Mouse (Mus musculus) hindbrain, embryonic 14.5 days (tissue): ENCODE data around the gene Phactr1. TPM values are rescaled to one million over a fixed set of nuclear protein-coding genes. Genes with fewer than 3 reads are reported as not detected.

Source experiments
- ATAC-seq: fragments of 200-750 bp; cut with Nextera tagmentation; 2 replicates; pipeline ENCODE4 v1.8.0; 2017; ENCODE audit warnings: moderate number of reproducible peaks, mild to moderate bottlenecking, moderate TSS enrichment, moderate library complexity; ENCODE audit not compliant: low FRiP score
- DNase-seq: peaks from one replicate; pipeline ENCODE4 v3.0.0-alpha.2; 2015; ENCODE audit warnings: low spot score
- H3K27ac ChIP-seq: fragments of 300-500 bp; sonication (generic); 2 replicates; pipeline ENCODE4 v1.5.1; 2014; ENCODE audit warnings: mild to moderate bottlenecking, moderate library complexity
- H3K27me3 ChIP-seq: fragments of 300-500 bp; sonication (generic); 2 replicates; pipeline ENCODE4 v1.6.1; 2014; ENCODE audit warnings: mild to moderate bottlenecking, low read length, mixed read lengths; ENCODE audit not compliant: control insufficient read depth, insufficient read depth
- H3K36me3 ChIP-seq: fragments of 300-500 bp; sonication (generic); replicated peaks from 2 replicates; pipeline ENCODE4 v1.6.1; 2014; ENCODE audit not compliant: control insufficient read depth, insufficient read depth
- H3K4me1 ChIP-seq: fragments of 300-500 bp; sonication (generic); replicated peaks from 2 replicates; pipeline ENCODE4 v1.6.1; 2014; ENCODE audit warnings: antibody characterized with exemption, low read length, mixed read lengths; ENCODE audit not compliant: control insufficient read depth, insufficient read depth
- H3K4me2 ChIP-seq: fragments of 300-500 bp; sonication (generic); replicated peaks from 2 replicates; pipeline ENCODE4 v1.6.1; 2014; ENCODE audit warnings: mild to moderate bottlenecking, moderate library complexity
- H3K4me3 ChIP-seq: fragments of 300-500 bp; sonication (generic); replicated peaks from 2 replicates; pipeline ENCODE4 v1.5.1; 2014; ENCODE audit warnings: mild to moderate bottlenecking, low read length
- H3K9ac ChIP-seq: fragments of 300-500 bp; sonication (generic); 2 replicates; pipeline ENCODE4 v1.6.1; 2014
- H3K9me3 ChIP-seq: fragments of 300-500 bp; sonication (generic); 2 replicates; pipeline ENCODE4 v1.6.1; 2016; ENCODE audit warnings: low read length; ENCODE audit not compliant: control insufficient read depth
- WGBS: fragments of 180-500 bp; shearing (Covaris S2); extraction: QIAGEN DNeasy Blood & Tissue Kit; methylation state at CpG from one replicate; pipeline ENCODE4 v1.1.7; 2014; 5-methylcytosine and 5-hydroxymethylcytosine counted together
- polyA plus RNA-seq: library from polyadenylated mRNA; unstranded; fragments of >200 nt; fragmentation: Nextera tagmentation; extraction: Ambion mirVana; gene quantifications from 2 replicates; pipeline ENCODE4 v1.2.1, GENCODE M21; 2014

Phactr1 gene
- polyA plus RNA-seq, 1 experiment from 2014 or later = 56.6 TPM

- Histone ChIP-seq H3K36me3 (no peaks in the 10 kb centered on the region), H3K4me1 (no peaks in the 10 kb centered on the region), H3K4me2 (no peak overlapping the region), H3K9me3 (no peaks in the 10 kb centered on the region), H3K4me3 (no peak overlapping the region), H3K27ac (no peak overlapping the region), H3K27me3 (no peaks in the 10 kb centered on the region), H3K9ac (no peak overlapping the region)
- ATAC-seq (no peak), DNase-seq (no peak)
- WGBS = 70% methylated on average over 5 of the region's 5 CpGs
These were observed 57.7 kb downstream of the Phactr1 start for GRCm38 (mm10) chr13:42738152-42738551.

DNA sequence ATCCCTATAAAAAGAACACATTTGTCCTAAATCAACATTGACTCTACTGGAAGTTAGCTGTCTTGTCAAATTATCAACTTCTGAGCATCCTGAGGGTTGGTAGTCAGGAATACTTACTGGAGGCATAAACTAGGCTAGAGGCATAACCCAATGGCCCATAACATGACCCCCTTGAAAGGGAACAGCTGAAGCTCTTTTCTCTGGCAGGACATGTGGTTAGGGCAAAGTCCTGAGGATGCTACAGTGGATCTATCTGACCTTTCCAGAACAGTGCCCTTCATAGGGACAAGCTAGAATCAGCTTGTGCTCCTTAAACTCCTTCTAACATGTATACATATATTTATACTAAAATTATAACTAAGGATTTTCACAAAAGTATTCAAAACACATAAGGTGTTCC, 61.8 kb downstream of the Phactr1 start:
- Histone ChIP-seq H3K4me2 (no peak overlapping the region), H3K36me3 (no peaks in the 10 kb centered on the region), H3K9me3 (no peaks in the 10 kb centered on the region), H3K4me1 (peaks cover 6% of the 10 kb centered on the region; the same call in 1 of the 2 replicates), H3K27ac (no peak overlapping the region), H3K9ac (no peak overlapping the region), H3K27me3 (no peaks in the 10 kb centered on the region), H3K4me3 (no peak overlapping the region)
- ATAC-seq (no peak), DNase-seq (no peak)

GRCm38 (mm10) chr13:42744467-42744866, 64.0 kb downstream of the Phactr1 start:
- Histone ChIP-seq H3K9me3 (no peaks in the 10 kb centered on the region), H3K9ac (no peak overlapping the region), H3K4me1 (peaks cover 6% of the 10 kb centered on the region; the same call in 1 of the 2 replicates), H3K36me3 (no peaks in the 10 kb centered on the region), H3K27ac (no peak overlapping the region), H3K27me3 (no peaks in the 10 kb centered on the region), H3K4me2 (no peak overlapping the region), H3K4me3 (no peak overlapping the region)
- ATAC-seq (no peak), DNase-seq (no peak)
- 40% methylated on average over 5 of the region's 5 CpGs for WGBS

DNA sequence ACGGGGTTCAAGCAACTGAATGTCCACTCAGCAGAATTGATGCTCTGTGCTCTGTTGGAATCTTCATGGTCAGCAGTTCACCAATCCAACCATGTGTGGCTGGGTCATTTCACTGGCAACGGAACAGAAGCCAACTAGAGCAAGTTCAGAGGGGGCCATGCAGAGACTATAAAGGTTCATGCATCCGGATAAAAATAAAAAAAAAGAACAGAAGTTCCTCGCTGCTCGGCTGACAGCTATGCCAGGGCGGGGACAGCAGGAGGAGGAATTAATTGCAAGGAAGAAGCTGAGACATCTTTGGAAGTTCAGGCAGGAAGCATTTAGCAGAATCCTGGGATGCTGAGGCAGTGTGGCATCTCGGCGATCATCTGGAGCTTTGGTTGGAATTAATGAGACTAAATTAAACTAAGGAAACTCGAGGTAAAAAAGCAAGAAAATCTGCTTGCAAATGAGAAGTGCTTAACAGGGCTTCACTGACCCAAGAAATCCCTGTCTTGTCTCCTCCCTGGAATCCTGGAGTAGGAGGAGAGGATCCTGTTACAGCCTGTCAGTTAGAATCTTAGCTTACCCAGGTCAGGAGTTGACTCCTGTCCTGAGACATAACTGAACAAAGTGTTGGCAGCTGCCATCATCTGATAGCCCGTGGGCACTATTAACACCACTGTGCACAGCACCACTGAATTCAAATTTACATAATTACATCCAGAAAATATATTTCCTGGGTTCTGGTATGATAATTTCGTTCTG, 77.4 kb downstream of the Phactr1 start:
- 21% methylated on average over 11 of the region's 11 CpGs for WGBS
- Histone ChIP-seq H3K9ac (no peak overlapping the region), H3K36me3 (no peaks in the 10 kb centered on the region), H3K4me3 (no peak overlapping the region), H3K27me3 (no peaks in the 10 kb centered on the region), H3K27ac (no peak overlapping the region), H3K9me3 (no peaks in the 10 kb centered on the region), H3K4me1 (peaks cover 23% of the 10 kb centered on the region), H3K4me2 (0 out of 2 replicates have a peak overlapping the region, but pooled peaks have one; percentile 1)
- ATAC-seq (peak; percentile 53; the same call in 1 of the 2 replicates), DNase-seq (no peak)

GRCm38 (mm10) chr13:42759170-42759569, 78.7 kb downstream of the Phactr1 start:
- Histone ChIP-seq H3K4me3 (no peak overlapping the region), H3K9ac (no peak overlapping the region), H3K27ac (0 out of 2 replicates have a peak overlapping the region, but pooled peaks have one; percentile 22), H3K9me3 (no peaks in the 10 kb centered on the region), H3K36me3 (no peaks in the 10 kb centered on the region), H3K4me1 (peaks cover 23% of the 10 kb centered on the region), H3K4me2 (no peak overlapping the region), H3K27me3 (no peaks in the 10 kb centered on the region)
- ATAC-seq (peak; percentile 57; the same call in 1 of the 2 replicates), DNase-seq (no peak)
- whole genome bisulfite sequencing = 82% methylated on average over 5 of the region's 5 CpGs

DNA sequence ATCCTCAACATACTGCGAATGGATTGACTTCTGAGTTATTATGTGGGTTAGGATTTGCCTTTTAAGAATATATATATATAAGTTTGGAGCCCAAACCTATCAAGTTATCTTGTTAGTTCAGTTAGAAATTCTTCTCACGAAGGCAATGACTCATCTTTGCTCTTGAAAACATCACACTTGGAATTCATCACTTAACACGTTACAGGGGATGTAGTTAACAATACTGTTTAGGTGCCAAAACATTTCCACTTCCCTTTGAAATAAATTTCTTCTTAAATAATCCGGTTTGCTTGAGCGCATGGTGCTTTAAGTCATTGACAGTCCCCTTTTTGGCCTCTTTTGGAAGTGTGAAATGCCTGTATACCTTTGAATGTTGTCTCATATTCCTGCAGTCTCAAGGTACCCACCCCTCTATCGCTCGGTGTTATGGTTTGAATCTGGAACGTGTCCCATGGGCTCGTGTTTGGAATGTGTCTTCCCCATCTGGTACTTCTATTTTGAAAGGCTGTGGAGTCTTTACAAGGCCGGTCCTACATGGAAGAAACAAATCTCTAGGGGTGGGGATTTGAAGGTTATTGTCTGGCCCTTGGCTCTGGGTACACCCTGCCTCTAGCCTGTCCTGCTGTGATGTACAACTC, 80.6 kb downstream of the Phactr1 start:
- Histone ChIP-seq H3K9ac (no peak overlapping the region), H3K36me3 (no peaks in the 10 kb centered on the region), H3K27me3 (no peaks in the 10 kb centered on the region), H3K4me1 (peaks cover 23% of the 10 kb centered on the region), H3K27ac (no peak overlapping the region), H3K9me3 (no peaks in the 10 kb centered on the region), H3K4me2 (no peak overlapping the region), H3K4me3 (no peak overlapping the region)
- ATAC-seq (no peak), DNase-seq (no peak)
- 89% methylated on average over 10 of the region's 10 CpGs for WGBS

GRCm38 (mm10) chr13:42772314-42772713, 91.9 kb downstream of the Phactr1 start:
- no peaks in the 10 kb centered on the region for H3K27me3 ChIP-seq
- H3K4me2 ChIP-seq = no peak overlapping the region
- H3K4me1 ChIP-seq = peaks cover 19% of the 10 kb centered on the region; the same call in 1 of the 2 replicates
- no peaks in the 10 kb centered on the region for H3K36me3 ChIP-seq
- 30% methylated on average over 6 of the region's 6 CpGs for WGBS
- ATAC-seq (no peak; the same call in 1 of the 2 replicates), DNase-seq (no peak)
- no peak overlapping the region for H3K9ac ChIP-seq
- H3K9me3 ChIP-seq = no peaks in the 10 kb centered on the region
- no peak overlapping the region for H3K27ac ChIP-seq
- no peak overlapping the region for H3K4me3 ChIP-seq

DNA sequence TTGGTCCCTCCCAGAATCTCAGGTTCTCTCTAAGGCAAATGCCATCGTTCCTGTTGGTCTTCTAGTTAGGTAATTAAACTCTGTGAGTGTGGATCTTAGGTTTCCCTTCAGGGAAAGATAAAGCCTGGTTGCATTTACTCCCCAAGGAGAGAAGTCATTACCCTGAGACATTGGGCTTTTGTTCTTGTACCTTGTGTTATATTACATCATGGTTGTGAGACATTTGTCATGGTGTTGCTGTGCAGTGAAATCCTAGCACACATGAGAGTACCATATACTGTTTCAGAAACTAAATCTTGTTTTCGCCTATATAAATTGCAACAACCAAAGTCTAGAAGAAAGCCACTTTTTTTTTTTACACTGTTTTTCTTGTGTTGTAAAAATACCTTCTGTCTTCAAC, 93.6 kb downstream of the Phactr1 start:
- H3K4me2 ChIP-seq = no peak overlapping the region
- WGBS = 71% methylated on average over 2 of the region's 2 CpGs
- H3K27ac ChIP-seq = 0 out of 2 replicates have a peak overlapping the region, but pooled peaks have one; percentile 7
- no peak for ATAC-seq
- no peak overlapping the region for H3K4me3 ChIP-seq
- H3K4me1 ChIP-seq = peaks cover 21% of the 10 kb centered on the region; the same call in 1 of the 2 replicates
- H3K27me3 ChIP-seq = no peaks in the 10 kb centered on the region
- DNase-seq = no peak
- H3K9ac ChIP-seq = no peak overlapping the region
- H3K36me3 ChIP-seq = no peaks in the 10 kb centered on the region
- H3K9me3 ChIP-seq = no peaks in the 10 kb centered on the region

DNA sequence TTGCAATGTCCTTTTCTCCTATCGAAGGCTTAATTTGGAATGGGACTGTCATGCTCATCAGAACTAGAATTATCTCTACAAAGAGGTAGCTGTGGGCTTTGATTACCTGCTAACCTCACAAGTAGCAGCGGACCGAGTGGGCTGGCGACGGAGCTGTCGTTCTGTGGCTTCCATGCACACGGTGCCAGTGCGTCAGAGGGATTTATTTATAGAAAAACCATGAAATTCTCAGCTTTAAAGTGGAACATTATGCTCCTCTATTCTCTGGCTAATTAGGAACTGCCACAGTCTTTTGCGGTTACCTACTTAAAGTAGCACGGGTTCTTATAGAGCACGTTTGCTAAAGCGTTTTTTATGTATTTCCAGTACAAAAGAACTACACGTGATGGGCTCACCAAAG, 101.7 kb downstream of the Phactr1 start:
- no peak overlapping the region for H3K9ac ChIP-seq
- DNase-seq (no peak), ATAC-seq (no peak)
- no peaks in the 10 kb centered on the region for H3K9me3 ChIP-seq
- no peak overlapping the region for H3K27ac ChIP-seq
- no peaks in the 10 kb centered on the region for H3K27me3 ChIP-seq
- 59% methylated on average over 13 of the region's 13 CpGs for WGBS
- H3K4me2 ChIP-seq = no peak overlapping the region
- peaks cover 12% of the 10 kb centered on the region; the same call in 1 of the 2 replicates for H3K4me1 ChIP-seq
- H3K4me3 ChIP-seq = no peak overlapping the region
- no peaks in the 10 kb centered on the region for H3K36me3 ChIP-seq
